Mouse (Mus musculus) G1E (cell line): ENCODE measurements at regions not wholly inside any gene's neighbourhood (a gene's known extent, or its start where the extent isn't known, plus 50 kb on each side); places are given as distances from the start of the nearest gene placed in this dataset.

Experiments used
- ATAC-seq: 2 replicates; pipeline ENCODE4 v1.8.0; 2016; ENCODE audit warnings: mild to moderate bottlenecking; ENCODE audit not compliant: insufficient number of reproducible peaks, poor library complexity, low FRiP score, severe bottlenecking; ENCODE audit errors: extremely low read depth
- DNase-seq: peaks from one replicate; pipeline ENCODE4 v3.0.0; 2012; ENCODE audit warnings: low spot score
- H3K27me3 ChIP-seq: 2 replicates; pipeline ENCODE4 v1.6.1; 2012; ENCODE audit warnings: mild to moderate bottlenecking, low read length, inconsistent platforms; ENCODE audit not compliant: insufficient read depth
- H3K36me3 ChIP-seq: replicated peaks from 2 replicates; pipeline ENCODE3; 2012; ENCODE audit warnings: mild to moderate bottlenecking, inconsistent platforms
- H3K4me1 ChIP-seq: 2 replicates; pipeline ENCODE4 v1.6.1; 2012; ENCODE audit warnings: low read depth, low read length, inconsistent platforms, mixed read lengths; ENCODE audit not compliant: insufficient read depth
- H3K4me3 ChIP-seq: 2 replicates; pipeline ENCODE4 v1.5.1; 2012; ENCODE audit warnings: low read depth, mild to moderate bottlenecking, inconsistent platforms, low read length, moderate library complexity, mixed read lengths
- H3K9me3 ChIP-seq: replicated peaks from 2 replicates; pipeline ENCODE4 v1.6.1; 2012; ENCODE audit warnings: inconsistent platforms
- CTCF ChIP-seq: IDR thresholded peaks from 2 replicates; pipeline ENCODE4 v1.5.1; 2012; ENCODE audit warnings: low read depth, low read length, inconsistent platforms, mixed read lengths
- GATA1 ChIP-seq: IDR thresholded peaks from 2 replicates; pipeline ENCODE4 v1.6.1; 2012; ENCODE audit warnings: borderline replicate concordance, low read length, inconsistent platforms, mixed read lengths
- GATA2 ChIP-seq: IDR thresholded peaks from 2 replicates; pipeline ENCODE4 v1.6.1; 2012; ENCODE audit warnings: low read depth, low read length, inconsistent platforms, borderline replicate concordance
- POLR2AphosphoS5 ChIP-seq: IDR thresholded peaks from 2 replicates; pipeline ENCODE4 v1.6.1; 2012; ENCODE audit warnings: low read depth, low read length, inconsistent platforms; ENCODE audit not compliant: insufficient replicate concordance
- TAL1 ChIP-seq: conservative IDR thresholded peaks from 2 replicates; pipeline ENCODE4 v1.6.1; 2012; ENCODE audit warnings: low read depth, low read length, inconsistent platforms, mixed read lengths

- TF ChIP-seq GATA1 = no peak
- TF ChIP-seq TAL1 = no peak
- TF ChIP-seq POLR2AphosphoS5 = no peak
- TF ChIP-seq CTCF = no peak
- no peak for TF ChIP-seq GATA2
- Histone ChIP-seq H3K27me3 (no peaks in the 10 kb centered on the region), H3K4me1 (no peaks in the 10 kb centered on the region), H3K36me3 (no peaks in the 10 kb centered on the region), H3K9me3 (no peaks in the 10 kb centered on the region), H3K4me3 (no peak overlapping the region)
- DNase-seq (no peak), ATAC-seq (no peak)
These were observed 261.9 kb downstream of the Myh15 start for GRCm38 (mm10) chr16:49319047-49319678.

- Histone ChIP-seq H3K9me3 (no peaks in the 10 kb centered on the region), H3K4me3 (no peak overlapping the region), H3K27me3 (no peaks in the 10 kb centered on the region), H3K36me3 (no peaks in the 10 kb centered on the region), H3K4me1 (no peaks in the 10 kb centered on the region)
- TF ChIP-seq TAL1 (no peak), POLR2AphosphoS5 (no peak), GATA1 (no peak), CTCF (no peak), GATA2 (no peak)
- DNase-seq (no peak), ATAC-seq (no peak)
These were observed 262.5 kb downstream of the Myh15 start for GRCm38 (mm10) chr16:49319774-49320173.

- no peak for DNase-seq
- no peaks in the 10 kb centered on the region for H3K36me3 ChIP-seq
- H3K4me3 ChIP-seq = no peak overlapping the region
- TF ChIP-seq CTCF (no peak), POLR2AphosphoS5 (no peak), GATA1 (no peak), TAL1 (no peak), GATA2 (no peak)
- H3K9me3 ChIP-seq = no peaks in the 10 kb centered on the region
- no peaks in the 10 kb centered on the region for H3K4me1 ChIP-seq
- no peaks in the 10 kb centered on the region for H3K27me3 ChIP-seq
- ATAC-seq = no peak
These were observed 264.7 kb downstream of the Myh15 start for GRCm38 (mm10) chr16:49321951-49322350.

GRCm38 (mm10) chr16:49330725-49331386 lies 273.6 kb downstream of the Myh15 start:
- TF ChIP-seq CTCF (no peak), GATA1 (no peak), TAL1 (no peak), GATA2 (no peak), POLR2AphosphoS5 (no peak)
- Histone ChIP-seq H3K27me3 (no peaks in the 10 kb centered on the region), H3K4me1 (peaks cover 8% of the 10 kb centered on the region; the same call in 1 of the 2 replicates), H3K9me3 (no peaks in the 10 kb centered on the region), H3K36me3 (no peaks in the 10 kb centered on the region), H3K4me3 (no peak overlapping the region)
- DNase-seq = no peak
- ATAC-seq = peak; percentile 73

- no peaks in the 10 kb centered on the region for H3K27me3 ChIP-seq
- no peaks in the 10 kb centered on the region for H3K36me3 ChIP-seq
- no peaks in the 10 kb centered on the region for H3K9me3 ChIP-seq
- H3K4me3 ChIP-seq = no peak overlapping the region
- no peak for ATAC-seq
- DNase-seq = no peak
- peaks cover 8% of the 10 kb centered on the region; the same call in 1 of the 2 replicates for H3K4me1 ChIP-seq
- no peak for TF ChIP-seq GATA2
- no peak for TF ChIP-seq CTCF
- no peak for TF ChIP-seq TAL1
- TF ChIP-seq GATA1 = no peak
- no peak for TF ChIP-seq POLR2AphosphoS5
These were observed 274.9 kb downstream of the Myh15 start for GRCm38 (mm10) chr16:49332107-49332722.

- Histone ChIP-seq H3K4me1 (peaks cover 2% of the 10 kb centered on the region; the same call in 1 of the 2 replicates), H3K36me3 (no peaks in the 10 kb centered on the region), H3K9me3 (no peaks in the 10 kb centered on the region), H3K27me3 (no peaks in the 10 kb centered on the region), H3K4me3 (no peak overlapping the region)
- TF ChIP-seq GATA2 (no peak), POLR2AphosphoS5 (no peak), TAL1 (no peak), CTCF (no peak), GATA1 (no peak)
- no peak for ATAC-seq
- DNase-seq = no peak
These were observed 278.6 kb downstream of the Myh15 start for GRCm38 (mm10) chr16:49335916-49336315.
